16 mouse cellular contexts compared by ENCODE assay signal in genomic region chr15:9451999-9452398, GRCm38 (mm10). TPM values are rescaled to one million over a fixed set of nuclear protein-coding genes. Genes with fewer than 3 reads are reported as not detected.
DNase-seq lines count a peak whose midpoint lies in the region; ATAC-seq and TF ChIP-seq lines count a peak whose summit lies in the region.
"Had no signal": no experiment of that assay in that cellular context is flagged by ENCODE, and none has a peak within 500 bp of the region (broad histone marks: within the 10 kb centered on the region; RNA-seq: fewer than 3 reads in every experiment).

No protein-coding gene starts in this region.

- no peaks in the 10 kb centered on the region for H3K9me3 ChIP-seq in forebrain, embryonic 14.5 days (replicated peaks; ENCODE audit: control insufficient read depth, low read length)
- H3K9me3 ChIP-seq in forebrain, embryonic 15.5 days: no peaks in the 10 kb centered on the region
- H3K9me3 ChIP-seq in liver, embryonic 14.5 days (ENCODE audit: control insufficient read depth, low read length): no peaks in the 10 kb centered on the region
- H3K9me3 ChIP-seq: forebrain, embryonic 12.5 days; heart, embryonic 12.5 days had no signal

- TF ChIP-seq EP300 in liver, embryonic 14.5 days (IDR thresholded peaks at IDR 0.05; ENCODE audit: low read depth): no peak

- TF ChIP-seq CTCF in liver, embryonic 14.5 days (IDR thresholded peaks at IDR 0.05; ENCODE audit: low read depth): peak; percentile 53

- H3K9ac ChIP-seq in forebrain, embryonic 14.5 days (ENCODE audit: low read length): no peak overlapping the region
- no peak overlapping the region for H3K9ac ChIP-seq in forebrain, embryonic 15.5 days (replicated peaks)
- H3K9ac ChIP-seq in liver, embryonic 14.5 days (replicated peaks): no peak overlapping the region
- H3K9ac ChIP-seq: forebrain, embryonic 12.5 days; heart, embryonic 12.5 days had no signal

- H3K36me3 ChIP-seq in forebrain, embryonic 14.5 days (ENCODE audit: control insufficient read depth, insufficient read depth, low read length): no peaks in the 10 kb centered on the region
- H3K36me3 ChIP-seq in forebrain, embryonic 15.5 days: no peaks in the 10 kb centered on the region
- H3K36me3 ChIP-seq in liver, embryonic 14.5 days (replicated peaks; ENCODE audit: control insufficient read depth, insufficient read depth, low read depth): no peaks in the 10 kb centered on the region
- H3K36me3 ChIP-seq: forebrain, embryonic 12.5 days; heart, embryonic 12.5 days had no signal

- H3K27ac ChIP-seq in forebrain, embryonic 14.5 days (ENCODE audit: low read depth, low read length): no peak overlapping the region
- H3K27ac ChIP-seq in forebrain, embryonic 15.5 days (replicated peaks): no peak overlapping the region
- H3K27ac ChIP-seq in liver, embryonic 14.5 days: no peak overlapping the region
- H3K27ac ChIP-seq: forebrain, embryonic 12.5 days had no signal

- H3K4me1 ChIP-seq in forebrain, embryonic 14.5 days (ENCODE audit: control insufficient read depth, insufficient read depth, low read length): no peaks in the 10 kb centered on the region
- H3K4me1 ChIP-seq in forebrain, embryonic 15.5 days: no peaks in the 10 kb centered on the region
- H3K4me1 ChIP-seq in liver, embryonic 14.5 days (replicated peaks; ENCODE audit: control insufficient read depth in 2 of 2, insufficient read depth in 2 of 2, low read length in 1 of 2): no peaks in the 10 kb centered on the region
- H3K4me1 ChIP-seq: forebrain, embryonic 12.5 days; heart, embryonic 12.5 days had no signal

- peak; percentile 6 for DNase-seq in forebrain, embryonic 14.5 days (ENCODE audit: low spot score)
- no peak for DNase-seq in liver, embryonic 14.5 days (ENCODE audit: low read depth in 3 of 3, low spot score in 3 of 3)
- no peak for DNase-seq in liver
- DNase-seq in ZHBTc4 (ENCODE audit: low read depth, low spot score): peak; percentile 77
- DNase-seq in retina, postnatal 1 day: peak; percentile 9
- DNase-seq in left cerebral cortex, adult 9 months (ENCODE audit: low spot score in 2 of 2): no peak
- no peak for DNase-seq in gastrocnemius, postnatal 10 days
- DNase-seq: adrenal gland, adult 8-10 months; cerebellum, adult 18-20 months; left cerebral cortex, postnatal 4 days; lung, postnatal 14 days; right cerebral cortex, postnatal 4 days had no signal

- WGBS in forebrain, embryonic 14.5 days: 83% methylated on average over 1 of the region's 1 CpGs
- 86% methylated on average over 1 of the region's 1 CpGs for WGBS in forebrain, embryonic 15.5 days
- 50% methylated on average over 1 of the region's 1 CpGs for WGBS in liver, embryonic 14.5 days (ENCODE audit: insufficient replicate concordance)

- ATAC-seq in forebrain, embryonic 14.5 days: no peak
- no peak for ATAC-seq in forebrain, embryonic 15.5 days (replicated peaks)
- ATAC-seq in liver, embryonic 14.5 days (ENCODE audit: insufficient read depth): no peak

- no peak overlapping the region for H3K4me3 ChIP-seq in forebrain, embryonic 14.5 days (ENCODE audit: low read depth, low read length)
- no peak overlapping the region for H3K4me3 ChIP-seq in forebrain, embryonic 15.5 days
- no peak overlapping the region for H3K4me3 ChIP-seq in liver, embryonic 14.5 days (ENCODE audit: insufficient read depth in 1 of 2, low read depth in 2 of 2, low read length in 2 of 2)
- H3K4me3 ChIP-seq: forebrain, embryonic 12.5 days; heart, embryonic 12.5 days had no signal

- no peak overlapping the region for H3K4me2 ChIP-seq in forebrain, embryonic 14.5 days (ENCODE audit: low read length)
- no peak overlapping the region for H3K4me2 ChIP-seq in forebrain, embryonic 15.5 days (replicated peaks)
- no peak overlapping the region for H3K4me2 ChIP-seq in liver, embryonic 14.5 days (ENCODE audit: low read depth)
- H3K4me2 ChIP-seq: forebrain, embryonic 12.5 days; heart, embryonic 12.5 days had no signal

- no peaks in the 10 kb centered on the region for H3K27me3 ChIP-seq in forebrain, embryonic 14.5 days (replicated peaks; ENCODE audit: control insufficient read depth, insufficient read depth, low read length)
- no peaks in the 10 kb centered on the region for H3K27me3 ChIP-seq in forebrain, embryonic 15.5 days
- no peaks in the 10 kb centered on the region for H3K27me3 ChIP-seq in liver, embryonic 14.5 days (ENCODE audit: control insufficient read depth, insufficient read depth, low read length)
- H3K27me3 ChIP-seq: forebrain, embryonic 12.5 days; heart, embryonic 12.5 days had no signal

RNA-seq across cellular contexts. Expression of gene Capsl, which starts 16.2 kb away (rescaled TPM):
- polyA plus RNA-seq in forebrain, embryonic 14.5 days (2014; fragmentation: Nextera tagmentation; extraction: Ambion mirVana): 2.6 and 2.7 TPM in 2 replicates
- 1.7 and 2.7 TPM in 2 replicates for polyA plus RNA-seq in forebrain, embryonic 15.5 days (2015; fragmentation: Nextera tagmentation; extraction: Ambion mirVana)
- polyA plus RNA-seq in liver, embryonic 14.5 days (2012; rRNA removed): 0.22 and 0.29 TPM in 2 replicates
- polyA plus RNA-seq in liver, embryonic 14.5 days (2014; fragmentation: Nextera tagmentation; extraction: Ambion mirVana): 1.2 TPM in 2 replicates
- total RNA-seq in gastrocnemius, postnatal 10 days (2021): not detected
- total RNA-seq: adrenal gland, adult 8-10 months; neutrophil, adult 5-6 weeks had no signal
- polyA plus RNA-seq: heart, embryonic 12.5 days had no signal

Comparison
In these comparisons a context has a peak if more than half of its experiments do, and no peak if none do; other contexts are left out.
1. DNase-seq: peak in forebrain, embryonic 14.5 days (single experiment), ZHBTc4 (single experiment) and retina, postnatal 1 day (single experiment); none in liver, embryonic 14.5 days (0 of 3), liver (single experiment), left cerebral cortex, adult 9 months (0 of 2) and gastrocnemius, postnatal 10 days (single experiment).